Mouse (Mus musculus): ENCODE measurements around the gene St8sia4. TPM values are rescaled to one million over a fixed set of nuclear protein-coding genes. Genes with fewer than 3 reads are reported as not detected.

The St8sia4 gene
- total RNA-seq (2021), result 10 to 100 TPM; 11.9 to 12.2 TPM
- long read RNA-seq, experiment 1, full-length matches to known transcripts, result 4 of 7 reads
- long read RNA-seq, experiment 1, partial matches to known transcripts, result 0 of 7 reads
- long read RNA-seq, experiment 1, other reads (novel, unspliced or antisense), result 3 of 7 reads
- long read RNA-seq, experiment 2, full-length matches to known transcripts, result 6 of 7 reads
- long read RNA-seq, experiment 2, partial matches to known transcripts, result 0 of 7 reads
- long read RNA-seq, experiment 2, other reads (novel, unspliced or antisense), result 1 of 7 reads

DNA sequence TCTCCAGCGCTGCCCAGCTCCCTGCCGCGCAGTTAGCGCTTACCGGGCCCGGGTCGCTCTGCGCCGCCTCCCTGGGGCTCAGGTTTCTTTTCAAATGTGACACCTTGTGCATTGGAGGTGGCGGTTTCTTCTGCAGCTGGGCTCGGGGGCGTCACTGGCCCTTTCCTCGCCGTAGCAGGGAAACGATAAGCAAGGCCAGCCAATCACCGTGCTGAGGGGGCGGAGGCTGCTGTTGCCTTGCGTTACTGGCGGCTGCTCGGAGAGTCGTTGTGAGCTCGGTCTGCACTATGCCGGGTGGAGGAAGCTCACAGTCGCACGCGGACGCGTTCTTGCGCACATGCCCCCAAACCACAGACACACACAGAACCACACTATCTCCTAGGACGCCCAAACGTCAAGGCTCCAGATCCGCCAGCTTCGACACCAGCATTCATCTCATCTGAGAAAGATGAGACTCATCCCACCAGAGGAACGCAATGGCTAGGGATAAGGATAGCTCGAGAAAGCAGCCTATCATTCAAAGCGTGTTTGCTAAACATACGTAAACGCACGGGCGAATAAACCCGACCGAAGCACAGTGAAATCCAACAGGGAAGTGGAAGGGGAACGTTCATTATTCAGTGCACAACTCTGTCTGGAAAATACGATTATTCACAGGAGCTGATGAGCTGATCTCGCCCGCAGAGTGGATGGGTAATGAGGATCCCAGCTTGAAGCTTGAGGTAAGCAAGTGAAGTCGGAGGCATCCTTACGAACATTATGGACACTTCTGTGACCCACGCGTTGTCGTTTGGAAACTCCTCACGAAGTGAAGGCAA is at the start of gene St8sia4:
Gene St8sia4 (minus strand): TSS at position 137 of the 818 bp plus-strand sequence.
- DNase-seq (ENCODE audit: low spot score in 2 of 2), result peak; percentile 83 to 91
- H3K27ac ChIP-seq, result peak within 1 kb of the TSS; percentile 94
- peak within 1 kb of the TSS; percentile 89 for H3K4me3 ChIP-seq
- TF ChIP-seq CTCF (conservative IDR thresholded peaks at IDR 0.05), result no peak

DNA sequence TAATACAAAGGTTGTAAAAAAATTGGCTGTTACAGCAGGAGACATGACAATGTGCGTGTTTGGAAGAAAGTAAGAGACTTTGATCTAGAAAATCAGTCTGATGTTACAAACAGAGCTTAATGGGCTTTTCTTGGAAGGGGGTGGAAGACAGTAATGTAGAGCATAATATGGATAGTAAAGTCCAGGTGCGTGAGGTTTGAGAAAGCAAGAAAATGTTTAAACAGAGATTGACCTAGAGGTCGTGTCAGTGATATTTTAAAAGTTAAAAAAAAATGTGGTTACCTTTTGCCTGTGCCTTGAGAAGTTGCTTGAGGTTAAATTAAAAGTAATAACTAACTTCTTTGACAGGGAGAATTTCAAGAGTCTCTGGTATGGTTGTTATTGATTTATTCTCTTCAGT is 41.8 kb upstream of the St8sia4 start:
- no peak overlapping the region for H3K27ac ChIP-seq
- TF ChIP-seq CTCF (conservative IDR thresholded peaks at IDR 0.05), result no peak
- DNase-seq (ENCODE audit: low spot score in 2 of 2), result no peak
- H3K4me3 ChIP-seq, result no peak overlapping the region

DNA sequence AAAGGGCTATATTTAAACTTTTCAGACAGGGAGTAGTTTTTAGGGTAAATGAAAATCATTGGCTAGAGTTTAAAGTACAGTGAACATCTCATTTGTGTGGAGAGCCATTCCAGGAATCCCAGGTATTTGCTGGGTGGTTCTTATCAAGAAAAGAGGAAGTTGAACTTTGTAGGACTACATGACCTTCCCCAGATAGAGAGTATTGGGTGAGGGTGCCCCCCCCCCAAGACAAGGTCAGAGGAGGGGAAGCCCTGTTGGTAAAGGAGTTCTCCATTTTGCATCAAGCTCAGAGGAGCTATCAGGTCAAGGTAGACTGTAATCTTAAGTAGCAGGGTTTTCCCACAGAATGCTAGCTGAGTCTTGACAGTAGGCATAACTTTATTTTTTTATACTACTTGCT is 32.5 kb upstream of the St8sia4 start:
- no peak overlapping the region for H3K27ac ChIP-seq
- no peak for DNase-seq (ENCODE audit: low spot score in 2 of 2)
- TF ChIP-seq CTCF (conservative IDR thresholded peaks at IDR 0.05), result no peak
- no peak overlapping the region for H3K4me3 ChIP-seq

DNA sequence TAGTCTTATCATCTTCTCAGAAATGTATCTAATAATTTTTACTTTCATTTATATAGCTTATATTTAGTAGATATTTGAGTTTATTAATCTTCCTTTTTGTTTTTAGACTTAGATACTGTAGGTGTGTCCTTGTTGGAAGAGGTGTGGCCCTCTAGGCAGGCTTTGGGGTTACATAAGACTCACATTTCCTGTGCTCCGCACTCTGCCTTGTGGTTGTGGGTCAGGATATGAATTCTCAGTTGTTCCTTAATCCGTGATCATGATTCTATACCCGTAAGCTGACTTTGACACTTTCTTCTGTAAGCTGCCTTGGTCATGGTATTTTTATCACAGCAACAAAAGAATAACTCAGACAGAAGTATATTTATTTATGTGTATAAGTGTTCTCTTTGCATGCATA is 6.7 kb upstream of the St8sia4 start:
- TF ChIP-seq CTCF (conservative IDR thresholded peaks at IDR 0.05), result no peak
- no peak for DNase-seq (ENCODE audit: low spot score in 2 of 2)
- H3K27ac ChIP-seq, result no peak overlapping the region
- H3K4me3 ChIP-seq, result no peak overlapping the region

DNA sequence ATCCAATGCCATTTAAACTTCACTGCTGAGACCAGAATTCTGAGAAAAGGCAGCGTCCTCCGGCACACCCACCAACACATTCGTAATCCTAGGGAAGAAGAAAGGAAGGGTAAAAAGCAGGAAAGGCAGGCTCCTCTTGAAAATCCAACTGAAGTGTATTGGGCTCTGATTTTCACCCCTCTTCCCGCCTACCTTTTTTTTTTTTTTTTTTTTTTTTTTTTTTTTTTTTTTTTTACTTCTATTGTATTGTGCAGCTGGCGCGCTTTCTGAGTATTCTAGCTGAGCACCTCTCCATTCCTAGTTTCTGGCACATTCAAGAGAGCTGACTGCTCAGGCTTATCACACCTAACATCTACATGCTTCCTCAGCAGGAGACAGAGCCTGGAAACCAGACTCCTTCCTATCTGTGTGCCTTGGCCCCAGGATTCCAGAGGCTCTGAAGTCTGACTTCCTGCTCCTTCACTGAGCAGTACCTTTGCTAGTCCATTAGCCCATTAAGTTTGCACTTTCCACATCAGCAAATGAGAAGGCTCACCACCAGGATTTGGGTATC is 958 bp upstream of the St8sia4 start:
- no peak for TF ChIP-seq CTCF (conservative IDR thresholded peaks at IDR 0.05)
- H3K4me3 ChIP-seq, result peak overlapping the region; percentile 89
- H3K27ac ChIP-seq, result peak overlapping the region; percentile 94
- DNase-seq (ENCODE audit: low spot score in 2 of 2), result no peak

DNA sequence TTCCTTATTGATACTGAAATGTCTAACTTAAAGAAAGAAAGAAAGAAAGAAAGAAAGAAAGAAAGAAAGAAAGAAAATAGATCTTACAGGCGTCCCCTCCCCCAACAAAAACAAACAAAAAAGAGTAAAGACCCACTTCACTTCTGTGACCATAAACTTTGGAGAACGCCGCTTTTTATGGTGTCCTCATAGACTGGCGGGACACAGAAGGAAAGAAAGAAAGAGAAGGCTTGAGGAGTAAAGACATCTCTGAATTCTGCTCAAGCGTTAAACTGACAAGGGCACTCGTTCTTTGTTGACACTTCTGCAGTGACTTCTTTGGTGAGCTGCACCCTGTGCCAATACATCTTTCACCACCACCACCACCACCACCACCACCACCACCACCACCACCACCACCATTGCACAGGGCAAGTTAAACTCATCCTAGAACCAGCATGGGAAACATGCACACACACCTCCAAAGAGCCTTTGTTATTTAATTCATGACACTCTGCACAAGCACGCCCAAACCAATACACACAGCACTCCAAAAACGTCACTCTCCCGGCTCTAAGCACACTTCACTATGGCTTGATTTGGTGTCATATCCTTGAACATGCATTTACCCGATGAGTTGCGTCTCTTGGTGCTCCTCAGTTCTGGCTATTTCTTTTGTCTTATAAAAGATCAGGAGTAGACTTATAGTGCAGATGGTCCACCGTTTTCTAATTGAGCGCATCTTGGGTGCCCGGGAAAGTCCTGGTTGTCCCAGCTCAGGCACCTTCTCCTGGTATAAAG is 640 bp downstream of the St8sia4 start:
- peak in 1 of 2 experiments; percentile 13 for DNase-seq (ENCODE audit: low spot score in 2 of 2)
- peak overlapping the region; percentile 89 for H3K4me3 ChIP-seq
- TF ChIP-seq CTCF (conservative IDR thresholded peaks at IDR 0.05), result no peak
- peak overlapping the region; percentile 94 for H3K27ac ChIP-seq

DNA sequence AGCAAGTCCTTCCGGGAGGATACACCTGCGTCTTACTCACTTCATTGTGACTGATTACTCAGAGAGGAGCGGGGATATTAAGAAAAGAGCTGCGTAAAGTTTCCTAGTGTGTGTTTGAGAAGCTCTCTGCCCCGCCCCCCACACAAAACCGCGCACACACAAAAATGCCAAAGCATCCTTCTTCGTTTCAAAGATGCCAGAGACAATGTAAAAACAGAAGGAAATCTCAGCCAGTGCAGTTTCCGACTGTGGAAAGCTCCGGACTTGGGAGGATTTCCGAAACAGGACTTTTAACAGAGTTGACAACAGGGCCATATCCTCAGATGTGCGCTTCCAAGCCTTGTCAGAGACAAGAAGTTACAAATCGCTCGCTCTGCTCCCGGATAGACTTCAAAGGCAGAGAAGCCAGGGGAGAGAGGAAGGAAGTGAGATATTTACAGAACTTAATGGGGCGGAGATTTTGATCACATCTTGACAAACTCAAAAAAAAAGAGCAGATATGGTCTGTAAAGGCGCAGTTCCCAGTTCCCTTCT is 1.4 kb downstream of the St8sia4 start:
- TF ChIP-seq CTCF (conservative IDR thresholded peaks at IDR 0.05), result no peak
- DNase-seq (ENCODE audit: low spot score in 2 of 2), result peak in 1 of 2 experiments; percentile 9
- Histone ChIP-seq H3K4me3 (peak overlapping the region; percentile 89), H3K27ac (peak overlapping the region; percentile 76)

DNA sequence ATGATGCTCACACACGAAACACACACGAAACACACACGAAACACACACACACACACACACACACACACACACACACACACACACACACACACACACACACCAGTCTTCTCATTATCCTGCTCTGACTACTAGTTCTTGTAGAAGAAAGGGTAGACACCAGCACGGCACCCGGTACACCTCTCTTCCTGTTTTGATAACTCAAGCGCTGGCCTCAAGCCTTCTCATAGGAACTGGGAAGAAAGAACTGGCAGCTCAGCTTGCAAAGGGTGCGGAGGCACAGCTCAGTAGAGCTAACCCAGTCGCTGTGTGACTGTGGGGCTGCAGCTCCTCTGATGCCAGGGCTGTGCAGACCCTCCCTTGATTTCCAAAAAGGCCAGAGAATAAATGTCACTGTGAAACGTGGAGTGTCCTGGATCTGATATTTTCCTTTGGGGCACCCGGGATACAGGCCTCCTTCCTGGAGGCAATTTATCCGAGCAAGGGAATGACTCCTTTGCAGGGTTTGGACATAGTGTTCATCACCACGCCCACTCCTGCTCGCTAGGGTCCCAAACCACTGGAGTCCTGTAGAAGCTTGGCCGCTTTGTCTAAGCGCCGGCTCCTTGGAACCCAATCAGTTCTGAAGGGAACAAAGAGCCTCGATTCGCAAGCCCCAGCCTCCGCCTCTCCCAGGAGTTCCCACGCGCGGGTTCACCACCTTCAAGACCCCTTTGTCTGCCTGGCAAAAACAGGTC is 2.2 kb downstream of the St8sia4 start:
- DNase-seq (ENCODE audit: low spot score in 2 of 2), result peak; percentile 11
- Histone ChIP-seq H3K27ac (peak overlapping the region; percentile 76), H3K4me3 (peak overlapping the region; percentile 89)
- TF ChIP-seq CTCF (conservative IDR thresholded peaks at IDR 0.05), result no peak

DNA sequence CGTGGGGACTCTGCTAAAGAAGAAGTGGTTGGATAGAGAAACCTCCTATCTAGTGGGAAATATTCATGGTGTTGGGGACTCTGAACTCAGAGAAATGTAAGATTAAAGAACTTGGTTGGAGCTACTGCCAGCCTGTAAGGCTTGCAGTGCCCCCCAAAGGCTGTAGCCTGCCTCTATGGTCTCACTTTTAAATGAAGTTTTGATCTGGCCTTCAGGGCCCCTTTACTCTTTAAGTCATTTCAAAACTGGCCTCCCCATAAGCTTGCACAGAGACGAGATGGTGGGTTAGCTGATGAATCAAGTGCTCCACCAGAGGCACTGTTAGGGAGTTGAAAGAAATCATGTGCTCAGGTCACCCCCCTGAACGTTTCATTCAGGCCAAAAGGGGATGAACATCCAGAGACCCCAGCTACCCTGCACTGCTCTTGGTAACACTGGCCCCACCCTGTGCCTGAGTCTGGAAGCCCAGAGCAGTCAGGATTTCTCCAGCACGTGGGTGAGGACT is 3.0 kb downstream of the St8sia4 start:
- TF ChIP-seq CTCF (conservative IDR thresholded peaks at IDR 0.05), result peak; percentile 67
- H3K27ac ChIP-seq, result peak overlapping the region; percentile 3; the same call in 1 of the 2 replicates
- DNase-seq (ENCODE audit: low spot score in 2 of 2), result peak; percentile 7 to 15

DNA sequence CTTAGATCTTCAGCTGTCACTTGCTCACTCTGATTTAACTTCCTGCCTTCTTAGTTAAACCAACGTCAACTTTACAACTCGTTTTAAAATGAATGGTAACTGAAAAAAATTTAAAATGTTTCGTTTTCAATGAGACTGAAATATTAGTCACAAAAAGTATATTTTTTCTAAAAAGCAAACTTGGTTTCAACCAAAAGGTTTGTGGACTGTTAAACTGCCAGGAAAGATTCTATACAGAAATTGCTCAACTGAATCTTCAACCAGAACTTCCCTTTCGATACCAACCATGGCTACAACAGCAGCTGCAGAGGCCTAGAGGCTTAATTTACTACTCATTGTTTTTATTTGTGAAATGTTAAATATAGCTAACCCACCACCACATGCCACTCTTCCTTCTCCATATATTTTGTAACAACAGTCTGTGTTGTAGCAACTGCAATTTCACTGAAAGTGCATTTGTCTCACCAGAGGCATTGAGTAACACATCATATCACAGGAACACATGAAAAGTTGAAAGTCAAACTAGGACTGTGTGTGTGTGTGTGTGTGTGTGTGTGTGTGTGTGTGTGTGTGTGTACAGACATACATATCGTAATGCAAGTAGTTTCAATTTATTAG is 10.2 kb downstream of the St8sia4 start:
- DNase-seq (ENCODE audit: low spot score in 2 of 2), result no peak

More for the DNA sequence above, 3.0 kb downstream of the St8sia4 start:
- peak overlapping the region; percentile 44 for H3K4me3 ChIP-seq

DNA sequence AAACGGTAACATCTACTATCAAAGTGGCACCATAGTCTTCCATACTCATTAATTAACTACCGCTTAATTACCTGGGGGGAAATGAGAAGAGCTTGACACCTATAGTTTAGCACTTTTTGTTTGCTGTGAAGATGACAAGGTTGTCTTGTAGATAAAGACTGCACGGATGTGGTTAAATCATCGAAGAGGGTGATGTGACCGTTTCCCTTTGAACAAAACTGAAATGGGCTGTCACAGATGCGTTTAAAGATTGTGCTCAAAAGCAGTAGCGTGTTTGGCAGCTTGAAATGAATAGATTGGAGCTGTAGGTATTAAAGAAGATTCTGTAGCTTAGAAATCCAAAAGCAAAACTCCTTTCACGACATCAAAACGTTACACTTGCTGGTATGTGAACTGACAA is 11.8 kb downstream of the St8sia4 start:
- DNase-seq (ENCODE audit: low spot score in 2 of 2), result no peak
- no peak for TF ChIP-seq CTCF (conservative IDR thresholded peaks at IDR 0.05)

More for the DNA sequence above, 10.2 kb downstream of the St8sia4 start:
- H3K4me3 ChIP-seq, result no peak overlapping the region
- H3K27ac ChIP-seq, result no peak overlapping the region
- no peak for TF ChIP-seq CTCF (conservative IDR thresholded peaks at IDR 0.05)

More for the DNA sequence above, 11.8 kb downstream of the St8sia4 start:
- Histone ChIP-seq H3K27ac (no peak overlapping the region), H3K4me3 (no peak overlapping the region)
